Mouse (Mus musculus): Measurements from ENCODE around the gene Asap2. TPM values are rescaled to one million over a fixed set of nuclear protein-coding genes. Genes with fewer than 3 reads are reported as not detected.

Asap2 gene
- total RNA-seq, 2 experiments from 2014 or later = 10.5 to 10.9 TPM

- intact Hi-C loops (cut with DNase I) = no loop called here
- no peak for DNase-seq
Measured at GRCm38 (mm10) chr12:21130274-21130823, 140.1 kb downstream of the Asap2 start.

- intact Hi-C loops (cut with DNase I) = no loop called here
- DNase-seq = no peak
Measured at GRCm38 (mm10) chr12:21132537-21132936, 142.3 kb downstream of the Asap2 start.

- intact Hi-C loops (cut with DNase I) = no loop called here
- DNase-seq = no peak
Measured at GRCm38 (mm10) chr12:21133031-21133430, 142.8 kb downstream of the Asap2 start.

- DNase-seq = no peak
- intact Hi-C loops (cut with DNase I) = loop anchor here (2.0 kb wide), 1 partner anchor 15 kb away; no protein-coding TSS in a partner anchor
Measured at GRCm38 (mm10) chr12:21133972-21134859, 144.0 kb downstream of the Asap2 start.

- peak; percentile 54 to 56 for DNase-seq
Measured at GRCm38 (mm10) chr12:21135651-21136461, 145.6 kb downstream of the Asap2 start.

GRCm38 (mm10) chr12:21136462-21136751 lies 146.1 kb downstream of the Asap2 start:
- intact Hi-C loops (cut with DNase I) = no loop called here
- peak in 1 of 2 experiments; percentile 24 for DNase-seq

More at GRCm38 (mm10) chr12:21135651-21136461, 145.6 kb downstream of the Asap2 start:
- intact Hi-C loops (cut with DNase I) = loop anchor here (2.0 kb wide), 1 partner anchor 17 kb away; no protein-coding TSS in a partner anchor

GRCm38 (mm10) chr12:21139560-21139959 lies 149.3 kb downstream of the Asap2 start:
- DNase-seq = no peak
- intact Hi-C loops (cut with DNase I) = loop anchor here (2.0 kb wide), 1 partner anchor 17 kb away; no protein-coding TSS in a partner anchor

- intact Hi-C loops (cut with DNase I) = no loop called here
- no peak for DNase-seq
Measured at GRCm38 (mm10) chr12:21140153-21140552, 149.9 kb downstream of the Asap2 start.

- no peak for DNase-seq
- intact Hi-C loops (cut with DNase I) = no loop called here
Measured at GRCm38 (mm10) chr12:21140741-21141308, 150.6 kb downstream of the Asap2 start.

- DNase-seq = no peak
- intact Hi-C loops (cut with DNase I) = no loop called here
Measured at GRCm38 (mm10) chr12:21141691-21142300, 151.5 kb downstream of the Asap2 start.

- DNase-seq = no peak
- intact Hi-C loops (cut with DNase I) = no loop called here
Measured at GRCm38 (mm10) chr12:21142489-21143254, 152.4 kb downstream of the Asap2 start.

GRCm38 (mm10) chr12:21144602-21145001 lies 154.3 kb downstream of the Asap2 start:
- no peak for DNase-seq
- intact Hi-C loops (cut with DNase I) = no loop called here

- intact Hi-C loops (cut with DNase I) = no loop called here
- DNase-seq = no peak
Measured at GRCm38 (mm10) chr12:21145050-21145449, 154.8 kb downstream of the Asap2 start.

- peak in 1 of 2 experiments; percentile 54 for DNase-seq
- intact Hi-C loops (cut with DNase I) = no loop called here
Measured at GRCm38 (mm10) chr12:21146826-21147225, 156.6 kb downstream of the Asap2 start.

- intact Hi-C loops (cut with DNase I) = loop anchor here (10.0 kb wide), 1 partner anchor 262 kb away; the partner anchor contains the start of gene Ywhaq
- no peak for DNase-seq
Measured at GRCm38 (mm10) chr12:21153279-21153707, 163.0 kb downstream of the Asap2 start.

- DNase-seq = peak in 1 of 2 experiments; percentile 43
- intact Hi-C loops (cut with DNase I) = loop anchor here (10.0 kb wide), 1 partner anchor 260 kb away; the partner anchor contains the start of gene Ywhaq
Measured at GRCm38 (mm10) chr12:21155062-21155461, 164.8 kb downstream of the Asap2 start.

GRCm38 (mm10) chr12:21159304-21159703 lies 169.0 kb downstream of the Asap2 start:
- no peak for DNase-seq
- intact Hi-C loops (cut with DNase I) = loop anchor here (10.0 kb wide), 1 partner anchor 255 kb away; the partner anchor contains the start of gene Ywhaq

GRCm38 (mm10) chr12:21160327-21160828 lies 170.1 kb downstream of the Asap2 start:
- no peak for DNase-seq
- intact Hi-C loops (cut with DNase I) = no loop called here

- intact Hi-C loops (cut with DNase I) = no loop called here
- no peak for DNase-seq
Measured at GRCm38 (mm10) chr12:21161841-21162240, 171.6 kb downstream of the Asap2 start.

Data from heart, postnatal 36 days (tissue).